Mouse (Mus musculus): ENCODE measurements around the gene Aldh1l1. TPM values are rescaled to one million over a fixed set of nuclear protein-coding genes. Genes with fewer than 3 reads are reported as not detected.
A peak's percentile ranks its signal among the peaks of the same experiment; 100 is the strongest.

The Aldh1l1 gene
- polyA plus RNA-seq, 1 experiment, result 5.8 TPM

- Histone ChIP-seq H3K36me3 (ENCODE audit: control insufficient read depth, insufficient read depth, low read length, poor library complexity, severe bottlenecking) (no peaks in the 10 kb centered on the region), H3K9ac (ENCODE audit: low read depth, poor library complexity, severe bottlenecking) (no peak overlapping the region), H3K27me3 (ENCODE audit: control insufficient read depth, insufficient read depth, low read length, poor library complexity, severe bottlenecking) (no peaks in the 10 kb centered on the region), H3K27ac (ENCODE audit: insufficient read depth, low read length) (no peak overlapping the region), H3K4me1 (ENCODE audit: control insufficient read depth, insufficient read depth, low read length) (peaks cover 10% of the 10 kb centered on the region), H3K4me3 (ENCODE audit: low read depth, low read length) (peak overlapping the region; percentile 31), H3K9me3 (replicated peaks; ENCODE audit: control insufficient read depth, insufficient read depth, low read length, poor library complexity, severe bottlenecking) (no peaks in the 10 kb centered on the region)
- no peak for TF ChIP-seq CTCF (IDR thresholded peaks at IDR 0.05; ENCODE audit: low read depth, low read length)
- TF ChIP-seq EP300 (IDR thresholded peaks at IDR 0.05; ENCODE audit: insufficient read depth, low read depth, low read length), result no peak
- TF ChIP-seq POLR2A (IDR thresholded peaks at IDR 0.05; ENCODE audit: insufficient read depth, low read length), result no peak
These were observed 12.4 kb upstream of the Aldh1l1 start for GRCm38 (mm10) chr6:90473630-90474360.

- no peaks in the 10 kb centered on the region for H3K36me3 ChIP-seq (ENCODE audit: control insufficient read depth, insufficient read depth, low read length, poor library complexity, severe bottlenecking)
- no peak for TF ChIP-seq EP300 (IDR thresholded peaks at IDR 0.05; ENCODE audit: insufficient read depth, low read depth, low read length)
- TF ChIP-seq POLR2A (IDR thresholded peaks at IDR 0.05; ENCODE audit: insufficient read depth, low read length), result no peak
- no peak for TF ChIP-seq CTCF (IDR thresholded peaks at IDR 0.05; ENCODE audit: low read depth, low read length)
- no peak overlapping the region for H3K4me3 ChIP-seq (ENCODE audit: low read depth, low read length)
- peaks cover 10% of the 10 kb centered on the region for H3K4me1 ChIP-seq (ENCODE audit: control insufficient read depth, insufficient read depth, low read length)
- H3K27ac ChIP-seq (ENCODE audit: insufficient read depth, low read length), result no peak overlapping the region
- no peaks in the 10 kb centered on the region for H3K27me3 ChIP-seq (ENCODE audit: control insufficient read depth, insufficient read depth, low read length, poor library complexity, severe bottlenecking)
- no peaks in the 10 kb centered on the region for H3K9me3 ChIP-seq (replicated peaks; ENCODE audit: control insufficient read depth, insufficient read depth, low read length, poor library complexity, severe bottlenecking)
- no peak overlapping the region for H3K9ac ChIP-seq (ENCODE audit: low read depth, poor library complexity, severe bottlenecking)
These were observed 11.9 kb upstream of the Aldh1l1 start for GRCm38 (mm10) chr6:90474361-90474750.

GRCm38 (mm10) chr6:90475176-90475853 lies 10.9 kb upstream of the Aldh1l1 start:
- no peak overlapping the region for H3K9ac ChIP-seq (ENCODE audit: low read depth, poor library complexity, severe bottlenecking)
- H3K36me3 ChIP-seq (ENCODE audit: control insufficient read depth, insufficient read depth, low read length, poor library complexity, severe bottlenecking), result no peaks in the 10 kb centered on the region
- peaks cover 10% of the 10 kb centered on the region for H3K4me1 ChIP-seq (ENCODE audit: control insufficient read depth, insufficient read depth, low read length)
- TF ChIP-seq POLR2A (IDR thresholded peaks at IDR 0.05; ENCODE audit: insufficient read depth, low read length) (no peak), EP300 (IDR thresholded peaks at IDR 0.05; ENCODE audit: insufficient read depth, low read depth, low read length) (peak; percentile 86), CTCF (IDR thresholded peaks at IDR 0.05; ENCODE audit: low read depth, low read length) (no peak)
- H3K4me3 ChIP-seq (ENCODE audit: low read depth, low read length), result no peak overlapping the region
- no peaks in the 10 kb centered on the region for H3K27me3 ChIP-seq (ENCODE audit: control insufficient read depth, insufficient read depth, low read length, poor library complexity, severe bottlenecking)
- peak overlapping the region; percentile 38; the same call in 1 of the 2 replicates for H3K27ac ChIP-seq (ENCODE audit: insufficient read depth, low read length)
- no peaks in the 10 kb centered on the region for H3K9me3 ChIP-seq (replicated peaks; ENCODE audit: control insufficient read depth, insufficient read depth, low read length, poor library complexity, severe bottlenecking)

DNA sequence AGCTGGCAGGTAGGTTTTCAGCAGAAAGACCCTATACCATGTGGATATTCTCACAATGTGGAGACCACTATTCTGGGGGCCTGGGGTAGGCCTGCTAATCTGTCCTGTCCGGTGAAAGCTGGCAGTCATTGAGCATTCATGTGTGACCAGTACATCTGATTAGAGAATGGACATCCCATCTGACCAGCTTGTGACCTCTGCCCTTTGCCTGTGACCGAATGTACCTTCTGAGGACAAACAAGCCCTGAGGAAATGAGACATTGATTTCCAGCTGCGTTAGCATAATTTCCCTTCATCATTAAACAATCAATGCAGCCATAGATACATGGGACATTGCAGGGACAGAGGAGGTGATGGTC lies 10.4 kb upstream of the Aldh1l1 start:
- H3K9me3 ChIP-seq (replicated peaks; ENCODE audit: control insufficient read depth, insufficient read depth, low read length, poor library complexity, severe bottlenecking), result no peaks in the 10 kb centered on the region
- H3K27me3 ChIP-seq (ENCODE audit: control insufficient read depth, insufficient read depth, low read length, poor library complexity, severe bottlenecking), result no peaks in the 10 kb centered on the region
- H3K27ac ChIP-seq (ENCODE audit: insufficient read depth, low read length), result 0 out of 2 replicates have a peak overlapping the region, but pooled peaks have one; percentile 31
- H3K4me1 ChIP-seq (ENCODE audit: control insufficient read depth, insufficient read depth, low read length), result peaks cover 10% of the 10 kb centered on the region
- TF ChIP-seq EP300 (IDR thresholded peaks at IDR 0.05; ENCODE audit: insufficient read depth, low read depth, low read length), result no peak
- TF ChIP-seq CTCF (IDR thresholded peaks at IDR 0.05; ENCODE audit: low read depth, low read length), result no peak
- TF ChIP-seq POLR2A (IDR thresholded peaks at IDR 0.05; ENCODE audit: insufficient read depth, low read length), result no peak
- H3K36me3 ChIP-seq (ENCODE audit: control insufficient read depth, insufficient read depth, low read length, poor library complexity, severe bottlenecking), result no peaks in the 10 kb centered on the region
- H3K4me3 ChIP-seq (ENCODE audit: low read depth, low read length), result no peak overlapping the region
- H3K9ac ChIP-seq (ENCODE audit: low read depth, poor library complexity, severe bottlenecking), result no peak overlapping the region

- Histone ChIP-seq H3K9me3 (replicated peaks; ENCODE audit: control insufficient read depth, insufficient read depth, low read length, poor library complexity, severe bottlenecking) (no peaks in the 10 kb centered on the region), H3K36me3 (ENCODE audit: control insufficient read depth, insufficient read depth, low read length, poor library complexity, severe bottlenecking) (no peaks in the 10 kb centered on the region), H3K9ac (ENCODE audit: low read depth, poor library complexity, severe bottlenecking) (no peak overlapping the region), H3K27me3 (ENCODE audit: control insufficient read depth, insufficient read depth, low read length, poor library complexity, severe bottlenecking) (no peaks in the 10 kb centered on the region), H3K4me1 (ENCODE audit: control insufficient read depth, insufficient read depth, low read length) (peaks cover 12% of the 10 kb centered on the region), H3K27ac (ENCODE audit: insufficient read depth, low read length) (no peak overlapping the region), H3K4me3 (ENCODE audit: low read depth, low read length) (no peak overlapping the region)
- TF ChIP-seq POLR2A (IDR thresholded peaks at IDR 0.05; ENCODE audit: insufficient read depth, low read length), result no peak
- no peak for TF ChIP-seq CTCF (IDR thresholded peaks at IDR 0.05; ENCODE audit: low read depth, low read length)
- no peak for TF ChIP-seq EP300 (IDR thresholded peaks at IDR 0.05; ENCODE audit: insufficient read depth, low read depth, low read length)
These were observed 9.2 kb upstream of the Aldh1l1 start for GRCm38 (mm10) chr6:90476941-90477518.

DNA sequence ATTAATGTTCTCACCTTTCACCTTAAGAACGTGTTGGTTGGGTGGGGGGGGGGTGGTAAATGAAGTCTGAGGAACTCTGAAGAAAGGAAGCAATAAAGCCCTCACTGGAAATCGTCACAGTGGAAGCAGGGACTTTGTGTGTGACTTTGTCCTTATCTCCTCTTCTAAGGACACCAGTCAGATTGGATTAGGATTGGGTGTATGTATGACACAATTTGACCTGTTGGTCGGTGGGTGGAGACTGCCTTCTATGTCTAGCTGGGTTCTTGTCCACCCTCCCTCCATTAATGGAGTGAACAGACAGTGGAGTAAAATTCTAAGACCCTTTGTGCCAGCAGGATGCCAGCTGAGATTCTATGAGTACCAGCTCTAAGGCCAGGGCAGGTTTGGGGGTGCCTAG lies 2.0 kb upstream of the Aldh1l1 start:
- H3K27me3 ChIP-seq (ENCODE audit: control insufficient read depth, insufficient read depth, low read length, poor library complexity, severe bottlenecking), result no peaks in the 10 kb centered on the region
- TF ChIP-seq EP300 (IDR thresholded peaks at IDR 0.05; ENCODE audit: insufficient read depth, low read depth, low read length) (no peak), POLR2A (IDR thresholded peaks at IDR 0.05; ENCODE audit: insufficient read depth, low read length) (no peak), CTCF (IDR thresholded peaks at IDR 0.05; ENCODE audit: low read depth, low read length) (no peak)

More for the DNA sequence above, 2.0 kb upstream of the Aldh1l1 start:
- Histone ChIP-seq H3K36me3 (ENCODE audit: control insufficient read depth, insufficient read depth, low read length, poor library complexity, severe bottlenecking) (no peaks in the 10 kb centered on the region), H3K9me3 (replicated peaks; ENCODE audit: control insufficient read depth, insufficient read depth, low read length, poor library complexity, severe bottlenecking) (no peaks in the 10 kb centered on the region), H3K27ac (ENCODE audit: insufficient read depth, low read length) (no peak overlapping the region), H3K4me3 (ENCODE audit: low read depth, low read length) (no peak overlapping the region), H3K9ac (ENCODE audit: low read depth, poor library complexity, severe bottlenecking) (no peak overlapping the region), H3K4me1 (ENCODE audit: control insufficient read depth, insufficient read depth, low read length) (peaks cover 4% of the 10 kb centered on the region)
